Mouse (Mus musculus): ENCODE measurements at regions not wholly inside any gene's neighbourhood (a gene's known extent, or its start where the extent isn't known, plus 50 kb on each side); places are given as distances from the start of the nearest gene placed in this dataset.

DNA sequence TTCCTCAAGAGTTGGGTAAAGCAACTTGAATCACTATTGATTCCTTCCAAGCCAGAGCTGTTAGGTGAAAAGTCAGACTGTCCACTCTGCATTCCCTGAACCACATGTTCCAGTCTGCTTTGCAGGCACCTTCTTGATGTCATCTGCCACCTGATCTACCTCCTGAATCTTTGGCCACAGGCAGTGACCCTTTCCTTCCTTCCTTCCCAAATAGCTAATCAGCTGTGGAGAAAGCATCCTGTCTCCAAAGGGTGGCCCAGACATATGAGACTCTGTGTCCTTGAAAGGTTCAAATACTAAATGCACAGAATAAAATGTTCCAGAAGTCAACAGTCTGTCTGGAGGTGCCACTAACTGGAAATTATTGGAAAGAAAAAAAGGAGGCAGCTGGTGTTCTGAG lies 107.6 kb upstream of the Pabpc6 start:
- no peak for DNase-seq (ENCODE audit: low spot score in 2 of 2)
- intact Hi-C loops (cut with DNase I), result loop anchor here (5.0 kb wide), 1 partner anchor 70 kb away; no protein-coding TSS in a partner anchor

DNA sequence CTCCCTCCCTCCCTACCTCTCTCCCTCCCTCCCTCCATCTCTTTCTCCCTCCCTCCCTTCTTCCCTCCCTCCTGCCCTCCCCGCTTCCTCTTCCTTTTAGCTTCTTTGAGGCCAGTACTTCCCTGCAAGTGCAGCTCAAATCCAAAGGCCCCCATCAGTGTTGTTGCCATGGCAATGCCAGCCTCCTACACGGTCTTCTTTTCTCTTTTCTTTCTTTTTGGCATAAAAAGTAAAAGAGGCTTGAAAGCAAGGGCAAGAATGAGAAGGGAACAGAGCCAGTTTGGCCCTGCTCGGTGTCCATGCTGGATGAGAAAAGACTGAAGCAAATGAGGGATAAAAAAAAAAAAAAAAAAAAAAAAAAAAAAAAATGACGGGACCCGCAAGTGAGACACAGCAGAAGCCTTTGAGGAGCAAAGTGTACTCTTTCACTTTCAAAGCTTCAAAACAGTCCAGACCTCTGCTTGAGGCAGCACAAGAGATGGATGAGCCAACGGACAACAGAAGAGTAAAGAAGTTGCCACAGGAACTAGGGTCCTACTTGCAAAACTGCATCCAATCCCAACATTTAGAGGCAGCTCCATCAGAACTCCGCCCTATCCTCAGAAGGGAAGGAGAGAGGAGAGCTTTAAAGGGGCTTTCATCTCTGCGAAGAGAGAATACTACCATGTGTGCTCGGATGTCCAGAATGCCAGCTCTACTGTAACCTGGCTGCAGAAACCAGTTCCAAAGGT lies 106.9 kb upstream of the Pabpc6 start:
- DNase-seq (ENCODE audit: low spot score in 2 of 2), result peak; percentile 61 to 83
- intact Hi-C loops (cut with DNase I), result loop anchor here (5.0 kb wide), 1 partner anchor 71 kb away; no protein-coding TSS in a partner anchor

DNA sequence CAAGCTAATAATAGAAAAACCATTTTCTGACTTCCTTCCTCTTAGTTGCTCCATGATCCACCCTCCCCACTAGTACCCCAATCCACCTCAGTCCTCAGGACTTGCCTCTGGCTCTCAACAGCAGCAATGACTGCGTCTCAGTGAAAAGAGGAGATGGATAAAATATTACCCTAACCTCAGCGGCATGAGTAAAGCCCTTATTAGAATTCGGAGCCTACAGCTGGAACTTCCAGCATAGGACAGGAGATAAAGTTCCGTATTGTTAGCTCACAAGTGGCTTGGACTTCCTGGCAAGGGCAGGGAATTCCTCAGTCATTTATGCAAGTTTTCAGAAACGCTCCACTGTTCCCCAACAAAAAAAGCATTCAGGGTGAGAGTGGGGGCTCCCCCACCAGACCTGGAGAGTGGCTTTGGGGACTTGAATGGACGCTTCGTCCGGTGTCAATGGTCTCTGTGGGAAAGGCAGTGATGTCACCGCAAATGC lies 106.2 kb upstream of the Pabpc6 start:
- peak; percentile 53 to 75 for DNase-seq (ENCODE audit: low spot score in 2 of 2)
- intact Hi-C loops (cut with DNase I), result loop anchor here (5.0 kb wide), 1 partner anchor 72 kb away; no protein-coding TSS in a partner anchor

DNA sequence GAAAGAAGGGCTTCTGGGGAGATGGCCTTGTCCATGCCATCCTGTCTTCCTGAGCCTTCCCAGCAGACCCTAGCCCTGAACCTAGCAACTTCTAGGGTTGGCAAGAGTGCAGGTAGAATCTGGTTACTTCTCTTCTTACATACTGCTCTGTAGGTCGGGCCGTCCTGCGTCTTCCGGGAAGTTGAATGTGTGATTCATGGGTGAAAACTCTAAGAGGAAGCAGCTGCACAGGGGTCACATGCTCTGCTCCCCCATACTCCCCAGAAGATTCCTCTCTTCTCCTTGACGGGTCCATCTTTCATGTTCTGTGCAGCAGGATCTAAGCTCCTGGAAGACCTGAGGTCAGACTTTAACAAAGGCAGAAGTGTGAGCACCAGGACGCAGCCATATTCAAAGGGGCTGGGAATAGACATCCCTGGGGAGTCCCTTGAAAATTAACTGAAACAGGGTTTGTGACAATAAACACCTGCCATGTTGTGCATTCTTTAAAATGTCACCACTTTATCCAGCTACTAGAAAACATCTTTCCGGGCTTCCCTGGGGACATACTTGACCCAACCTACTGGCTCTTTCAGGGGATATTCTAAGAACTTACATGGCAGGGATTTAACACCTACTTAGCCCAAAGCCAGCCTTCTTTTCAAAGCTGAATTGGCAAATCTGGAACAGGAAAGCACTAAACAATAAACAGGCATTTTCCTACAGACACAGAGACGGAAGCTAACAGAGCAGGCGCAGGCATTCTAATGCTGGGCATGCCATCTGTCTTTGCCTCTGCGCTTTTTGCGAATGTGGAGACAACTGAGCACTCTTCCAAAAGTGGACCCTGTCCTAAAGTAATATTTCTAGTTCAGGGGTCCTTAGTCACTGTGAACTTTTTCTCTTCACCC lies 105.5 kb upstream of the Pabpc6 start:
- DNase-seq (ENCODE audit: low spot score in 2 of 2), result no peak
- intact Hi-C loops (cut with DNase I), result loop anchor here (5.0 kb wide), 1 partner anchor 72 kb away; no protein-coding TSS in a partner anchor

DNA sequence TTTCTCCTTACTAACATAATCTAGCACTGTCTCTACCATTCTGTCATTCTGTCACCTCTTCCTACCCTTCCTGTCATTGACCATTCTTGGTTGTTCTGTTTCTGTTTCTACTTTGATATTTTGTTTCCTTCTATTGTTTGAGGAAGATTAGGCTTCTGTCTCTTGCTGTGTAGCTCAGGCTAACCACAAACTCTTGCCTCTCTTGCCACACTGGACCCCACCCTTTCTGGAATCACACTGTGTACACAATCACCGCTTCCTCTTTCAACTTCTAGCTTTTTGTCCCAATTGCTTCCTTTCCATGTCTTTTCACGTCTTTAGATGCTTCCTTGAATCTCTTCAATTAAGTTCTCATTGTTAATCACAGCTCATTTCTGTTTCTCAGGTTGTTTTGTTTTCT lies 104.2 kb upstream of the Pabpc6 start:
- intact Hi-C loops (cut with DNase I), result no loop called here
- no peak for DNase-seq (ENCODE audit: low spot score in 2 of 2)

DNA sequence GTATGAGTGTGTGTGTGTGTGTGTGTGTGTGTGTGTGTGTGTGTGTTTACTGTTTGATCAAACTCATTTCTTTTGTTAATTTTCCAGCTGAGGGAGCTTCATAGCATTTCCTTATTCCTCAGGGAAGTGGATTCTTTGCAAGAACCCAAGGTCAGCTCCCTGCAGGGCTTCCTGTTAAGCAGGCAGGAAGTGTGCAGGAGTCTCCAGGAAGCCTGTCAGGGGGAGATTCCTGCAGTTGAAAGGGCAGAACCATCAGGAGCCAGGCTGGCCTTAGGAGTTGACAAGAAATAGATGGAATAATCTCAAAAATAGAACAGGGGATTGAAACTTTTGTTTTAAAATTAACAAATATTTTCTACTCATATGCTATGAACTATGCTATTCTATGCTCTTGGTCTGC lies 98.8 kb upstream of the Pabpc6 start:
- DNase-seq (ENCODE audit: low spot score in 2 of 2), result no peak
- intact Hi-C loops (cut with DNase I), result loop anchor here (5.0 to 10.0 kb wide), 2 partner anchors 139 to 427 kb away; no protein-coding TSS in a partner anchor

DNA sequence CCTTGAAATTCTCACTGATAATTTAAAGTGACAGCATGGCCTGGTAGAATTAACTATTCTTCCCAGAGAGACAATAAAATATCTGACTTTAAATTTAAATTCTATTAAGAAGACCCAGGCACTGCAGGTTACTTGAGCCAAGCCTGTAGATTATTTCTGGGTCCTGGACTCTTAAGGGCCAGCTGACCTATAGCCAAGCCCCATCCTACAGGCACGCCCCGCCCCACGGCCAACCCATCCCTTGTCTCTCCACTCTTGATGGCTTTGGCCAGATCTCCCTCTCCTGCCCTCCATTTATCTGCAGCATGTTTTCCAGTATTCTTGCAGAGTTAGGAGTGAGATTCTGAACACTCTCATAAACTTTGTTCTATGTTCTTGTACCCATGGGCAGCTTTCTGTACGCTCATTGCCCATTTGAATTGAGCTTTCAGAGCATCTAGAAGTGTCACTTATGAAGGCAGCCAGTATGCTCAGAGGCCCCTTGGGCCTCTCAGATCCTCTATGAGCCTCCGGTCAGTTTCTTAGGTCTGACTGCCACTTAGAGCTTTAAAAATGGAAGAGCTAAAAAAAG lies 96.2 kb upstream of the Pabpc6 start:
- no peak for DNase-seq (ENCODE audit: low spot score in 2 of 2)
- intact Hi-C loops (cut with DNase I), result loop anchor here (5.0 to 10.0 kb wide), 2 partner anchors 142 to 429 kb away; no protein-coding TSS in a partner anchor

DNA sequence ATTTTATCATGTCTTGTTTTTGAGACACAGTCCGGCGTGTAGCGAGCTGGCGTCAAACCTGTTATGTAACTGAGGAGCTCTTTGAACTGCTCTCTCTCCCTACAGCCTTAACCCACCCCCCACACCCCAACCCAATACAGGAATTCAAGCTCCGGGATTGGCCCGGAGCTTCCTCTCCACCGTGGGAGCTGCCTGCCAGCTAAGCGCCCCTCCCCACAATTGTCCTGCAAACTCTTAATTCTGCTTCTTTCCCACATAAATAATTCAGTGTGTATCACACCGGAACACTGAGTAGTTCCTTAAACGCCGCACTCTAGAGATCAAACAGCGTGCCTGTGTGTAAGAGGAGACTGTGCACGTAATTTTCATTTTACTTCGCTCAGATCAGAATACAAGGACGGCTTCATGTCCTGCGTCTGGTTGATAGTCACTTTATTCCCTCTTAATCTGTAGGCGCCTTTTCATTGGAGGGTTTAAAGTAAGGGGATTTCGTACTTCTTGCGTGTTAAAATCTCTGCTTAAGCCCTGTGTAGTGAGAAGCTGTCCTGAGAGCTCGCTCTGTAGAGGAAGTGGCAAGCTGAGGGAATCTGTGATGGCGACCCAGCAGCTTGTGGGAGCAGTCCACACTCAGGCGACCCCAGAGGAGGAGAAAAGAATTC lies 95.3 kb upstream of the Pabpc6 start:
- peak; percentile 52 to 73 for DNase-seq (ENCODE audit: low spot score in 2 of 2)
- intact Hi-C loops (cut with DNase I), result loop anchor here (5.0 to 10.0 kb wide), 2 partner anchors 142 to 430 kb away; no protein-coding TSS in a partner anchor

DNA sequence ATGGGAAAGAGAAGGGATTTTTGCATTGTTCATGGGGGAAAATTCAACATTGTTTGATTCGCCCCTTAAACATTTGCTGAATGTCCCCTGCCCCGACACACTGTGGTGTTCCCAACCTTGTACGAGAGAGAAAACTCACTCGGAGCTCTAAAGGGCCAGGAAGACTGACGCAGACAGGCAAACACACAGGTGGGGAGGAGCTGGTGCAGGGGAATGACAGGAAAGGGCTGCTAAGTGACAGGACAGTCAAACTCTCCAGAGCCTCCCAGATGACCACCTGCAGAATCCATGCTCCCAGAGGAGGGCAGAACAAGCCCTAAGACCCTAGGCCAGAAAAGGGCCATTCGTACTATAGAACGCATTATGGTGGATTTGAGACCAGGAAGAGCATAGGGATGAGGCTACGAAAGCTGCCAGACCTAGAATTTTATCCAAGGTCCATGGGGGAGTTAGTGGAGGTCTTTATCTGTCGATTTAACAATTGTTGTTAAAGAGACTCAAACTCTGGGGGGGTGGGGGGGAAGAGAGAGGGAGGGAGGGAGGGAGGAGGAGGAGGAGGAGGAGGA lies 94.6 kb upstream of the Pabpc6 start:
- no peak for DNase-seq (ENCODE audit: low spot score in 2 of 2)
- intact Hi-C loops (cut with DNase I), result loop anchor here (10.0 kb wide), 1 partner anchor 431 kb away; no protein-coding TSS in a partner anchor

DNA sequence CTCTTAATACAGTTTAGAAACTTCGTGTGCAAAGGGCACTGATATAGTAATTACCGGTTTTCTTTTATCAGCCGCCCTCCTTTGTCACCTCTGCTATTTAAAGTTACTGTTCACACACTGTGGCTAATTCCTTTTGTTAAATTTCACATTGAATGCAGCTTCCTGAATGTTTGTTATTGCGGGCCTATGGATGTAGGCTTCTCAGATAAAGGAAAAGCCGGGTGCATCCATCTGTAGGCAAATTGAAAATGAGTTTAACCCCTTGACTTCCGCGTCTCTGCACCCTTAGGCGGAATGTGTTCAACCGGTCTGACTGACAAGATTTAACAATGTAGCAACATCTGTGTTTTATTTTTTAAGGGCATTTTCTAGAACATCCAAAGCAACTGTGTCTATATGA lies 93.6 kb upstream of the Pabpc6 start:
- no peak for DNase-seq (ENCODE audit: low spot score in 2 of 2)

DNA sequence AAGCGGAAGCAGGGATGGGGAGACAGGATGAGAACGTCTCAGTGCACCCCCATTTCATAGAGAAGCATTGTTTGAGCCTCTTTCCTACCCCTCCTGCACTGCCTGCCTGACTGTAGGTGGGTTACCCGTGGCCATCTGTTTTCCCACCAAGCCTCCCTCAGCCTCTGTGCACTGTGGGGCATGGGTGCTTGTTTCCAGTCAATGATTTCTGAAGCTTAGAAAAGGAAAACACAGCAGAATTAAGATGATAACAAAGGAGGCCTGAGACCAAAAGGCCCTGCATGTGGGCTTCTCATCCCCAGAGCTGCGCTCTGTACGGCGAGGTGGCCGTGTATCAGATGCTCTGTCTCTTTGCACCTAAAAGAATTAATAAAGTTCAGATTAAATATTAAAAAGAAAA lies 92.9 kb upstream of the Pabpc6 start:
- no peak for DNase-seq (ENCODE audit: low spot score in 2 of 2)
- intact Hi-C loops (cut with DNase I), result loop anchor here (10.0 kb wide), 1 partner anchor 432 kb away; no protein-coding TSS in a partner anchor

More for the DNA sequence above, 93.6 kb upstream of the Pabpc6 start:
- intact Hi-C loops (cut with DNase I), result loop anchor here (10.0 kb wide), 1 partner anchor 432 kb away; no protein-coding TSS in a partner anchor

DNA sequence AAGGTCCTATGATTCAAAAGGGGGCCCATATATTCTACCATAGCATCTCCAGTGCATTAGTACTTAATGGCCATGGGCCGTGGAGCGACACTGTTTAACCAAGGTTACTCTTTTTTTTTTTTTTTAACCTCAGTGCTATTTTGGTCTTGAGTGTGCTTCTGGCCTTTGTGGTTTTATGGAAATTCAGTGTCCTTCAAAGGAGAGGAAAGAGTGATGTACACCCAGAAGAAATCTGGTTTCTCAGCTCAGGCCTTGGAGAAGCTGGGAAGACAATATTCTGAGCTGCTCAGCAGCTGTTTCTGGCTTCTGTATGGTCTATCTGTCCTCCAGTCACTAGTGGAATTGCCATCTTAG lies 91.2 kb upstream of the Pabpc6 start:
- DNase-seq (ENCODE audit: low spot score in 2 of 2), result no peak
- intact Hi-C loops (cut with DNase I), result loop anchor here (10.0 kb wide), 1 partner anchor 434 kb away; no protein-coding TSS in a partner anchor

DNA sequence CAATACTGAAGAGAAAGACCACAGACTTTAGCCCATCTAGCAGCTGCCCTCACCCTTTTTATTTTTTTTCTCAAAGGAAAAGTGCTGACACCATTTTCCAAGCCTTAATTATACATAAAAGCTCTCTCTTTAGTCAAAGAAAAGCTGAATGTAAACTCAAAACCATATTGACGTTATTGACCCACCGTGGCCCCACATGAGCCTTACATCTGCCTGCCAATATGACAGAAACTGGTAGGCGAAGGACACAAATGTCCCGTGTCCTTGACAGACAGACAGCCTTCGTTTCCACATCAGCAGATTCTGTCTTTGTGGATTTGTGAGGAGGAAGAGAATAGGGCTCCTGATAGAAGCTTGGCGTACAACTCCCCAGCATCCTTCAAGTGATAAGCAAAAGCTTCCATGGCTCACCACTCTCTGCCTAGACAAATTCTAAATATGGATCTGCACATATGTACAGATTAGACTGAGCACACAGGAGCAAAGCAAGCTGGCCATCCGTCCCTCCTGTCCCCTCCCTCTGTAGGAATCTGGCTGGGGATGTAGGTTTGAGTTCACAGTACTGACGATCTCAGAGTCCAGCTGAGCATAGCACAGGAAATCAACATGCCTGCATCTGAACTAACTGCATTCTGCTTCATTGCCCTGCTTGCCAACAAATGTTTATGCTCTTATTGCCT lies 90.6 kb upstream of the Pabpc6 start:
- no peak for DNase-seq (ENCODE audit: low spot score in 2 of 2)
- intact Hi-C loops (cut with DNase I), result loop anchor here (10.0 kb wide), 1 partner anchor 435 kb away; no protein-coding TSS in a partner anchor

DNA sequence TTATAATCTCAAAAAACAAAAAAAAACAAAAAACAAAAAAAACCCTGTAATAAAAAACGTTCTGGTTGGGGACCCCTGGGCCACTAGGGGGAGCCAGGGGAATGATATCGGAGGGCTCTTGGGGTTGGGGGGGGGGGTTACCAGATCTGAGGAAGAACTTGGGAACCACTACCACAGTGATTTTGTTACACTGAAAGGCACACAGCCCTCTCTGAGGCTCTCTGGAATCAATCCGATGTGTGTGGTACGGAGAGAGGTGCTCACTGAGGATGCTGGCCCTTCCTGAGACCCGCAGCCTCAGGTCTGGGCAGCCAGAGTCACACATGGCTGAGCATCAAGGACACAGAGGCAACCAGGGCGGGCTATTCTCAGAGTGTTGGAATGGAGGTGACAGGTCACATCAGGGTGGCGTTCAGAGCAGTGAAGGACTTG lies 89.9 kb upstream of the Pabpc6 start:
- intact Hi-C loops (cut with DNase I), result loop anchor here (5.0 to 10.0 kb wide), 3 partner anchors 558 to 733 kb away; partner anchors contain the start of gene Qk
- no peak for DNase-seq (ENCODE audit: low spot score in 2 of 2)

DNA sequence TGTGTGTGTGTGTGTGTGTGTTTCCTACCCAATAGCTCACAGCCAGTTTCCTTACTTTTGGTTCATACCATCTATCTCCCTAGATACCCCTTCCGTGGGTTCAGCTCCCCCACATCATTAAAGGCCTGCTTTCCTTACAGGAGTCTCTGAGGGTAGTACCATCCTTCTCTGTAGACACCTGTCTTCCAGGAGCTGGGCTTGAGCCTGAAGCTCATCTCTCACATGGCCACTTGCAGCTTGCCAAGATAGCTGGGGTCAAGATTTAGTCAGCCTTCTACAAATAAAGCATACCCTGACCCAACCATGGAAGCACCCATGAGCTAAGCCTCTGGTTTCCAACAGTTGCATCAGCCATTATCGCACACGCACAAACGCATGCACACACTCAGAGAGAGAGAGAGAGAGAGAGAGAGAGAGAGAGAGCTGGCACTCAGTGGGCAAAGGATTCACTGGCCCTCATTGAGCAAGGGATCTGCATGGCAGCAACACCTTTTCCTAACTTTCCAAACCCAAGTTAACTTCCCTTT lies 88.3 kb upstream of the Pabpc6 start:
- DNase-seq (ENCODE audit: low spot score in 2 of 2), result no peak
- intact Hi-C loops (cut with DNase I), result loop anchor here (2.0 to 10.0 kb wide), 4 partner anchors 560 to 735 kb away; partner anchors contain the start of gene Qk

DNA sequence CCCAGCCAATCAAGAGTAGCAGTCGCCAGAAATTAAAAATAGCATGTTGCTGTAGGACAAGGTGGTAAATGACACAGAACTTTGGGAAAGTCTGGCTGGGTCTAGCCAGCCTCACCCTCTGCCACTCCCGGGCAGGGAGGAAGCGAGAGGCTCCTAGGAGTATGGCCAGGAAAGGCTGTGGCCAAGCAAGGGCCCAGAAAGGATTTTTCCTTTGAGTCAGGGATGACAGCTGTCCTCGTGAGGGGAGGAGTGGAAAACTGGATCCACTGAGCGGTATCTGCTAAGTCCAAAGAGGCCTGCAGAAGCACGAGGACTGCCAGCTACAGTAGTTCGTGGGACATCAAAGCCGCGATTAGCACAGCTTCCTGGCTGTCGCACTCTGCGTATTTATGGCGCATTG lies 87.2 kb upstream of the Pabpc6 start:
- DNase-seq (ENCODE audit: low spot score in 2 of 2), result no peak
- intact Hi-C loops (cut with DNase I), result loop anchor here (2.0 to 10.0 kb wide), 4 partner anchors 561 to 736 kb away; partner anchors contain the start of gene Qk

DNA sequence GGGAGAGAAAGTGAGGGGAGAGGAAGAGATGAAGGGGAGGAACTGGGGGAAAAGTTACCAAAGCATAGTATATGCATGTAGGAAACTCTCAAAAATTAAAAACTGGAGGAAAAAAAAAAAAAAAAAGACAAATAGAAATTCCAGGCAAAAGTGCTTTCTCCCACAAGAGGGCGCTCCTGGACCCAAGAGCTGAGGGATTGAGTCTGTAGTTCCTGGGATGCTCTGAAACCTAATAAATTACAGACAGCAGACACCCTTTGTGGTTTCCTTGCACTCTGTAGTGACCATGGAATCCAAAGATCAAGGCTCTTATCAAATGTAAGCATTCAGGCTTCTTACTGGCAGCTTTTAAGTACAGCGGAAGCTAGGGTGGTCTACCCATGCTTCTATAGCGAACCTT lies 86.7 kb upstream of the Pabpc6 start:
- peak; percentile 68 to 71 for DNase-seq (ENCODE audit: low spot score in 2 of 2)
- intact Hi-C loops (cut with DNase I), result loop anchor here (2.0 to 10.0 kb wide), 4 partner anchors 561 to 736 kb away; partner anchors contain the start of gene Qk

DNA sequence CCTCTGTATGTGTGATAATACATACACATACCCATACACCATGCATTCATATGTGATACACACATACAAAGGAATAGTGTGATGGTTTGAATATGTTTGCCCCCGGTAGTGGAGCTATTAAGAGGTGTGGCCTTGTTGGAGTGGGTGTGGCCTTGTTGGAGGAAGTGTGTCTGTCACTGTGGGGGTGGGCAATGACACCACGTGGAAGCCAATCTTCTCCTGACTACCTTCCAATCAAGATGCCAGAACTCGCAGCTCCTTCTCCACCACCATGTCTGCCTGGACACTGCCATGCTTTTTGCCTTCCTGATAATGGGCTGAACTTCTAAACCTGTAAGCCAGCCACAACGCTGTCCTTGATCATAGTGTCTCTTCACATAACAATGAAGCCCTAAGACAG lies 86.1 kb upstream of the Pabpc6 start:
- intact Hi-C loops (cut with DNase I), result loop anchor here (5.0 to 10.0 kb wide), 3 partner anchors 562 to 737 kb away; partner anchors contain the start of gene Qk
- no peak for DNase-seq (ENCODE audit: low spot score in 2 of 2)

Data from left cerebral cortex, postnatal 25 days (tissue).